Mouse (Mus musculus): ENCODE results near the gene Olfr959. TPM values are rescaled to one million over a fixed set of nuclear protein-coding genes. Genes with fewer than 3 reads are reported as not detected.

The Olfr959 gene
- polyA plus RNA-seq (2014; fragmentation: Nextera tagmentation; extraction: Ambion mirVana), result not detected in 2 replicates

DNA sequence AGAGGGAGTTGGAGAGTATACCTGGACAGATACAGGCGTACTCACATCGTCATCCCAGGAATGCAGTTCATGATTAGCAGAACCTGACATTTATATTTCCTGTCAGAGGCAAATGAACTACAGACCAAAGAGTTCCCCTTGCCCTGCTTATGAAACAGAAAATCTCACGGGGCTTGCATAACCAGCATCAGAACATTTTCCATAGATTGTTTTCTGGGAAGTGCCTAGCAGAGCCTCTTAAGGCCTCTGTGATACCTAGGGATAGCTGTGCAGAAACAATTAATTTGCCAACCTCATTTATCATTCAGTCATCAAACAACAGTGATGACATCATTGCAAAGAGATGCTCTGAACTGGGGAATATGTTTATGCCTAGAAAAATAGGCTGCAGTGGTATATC is at the start of gene Olfr959:
Olfr959 (minus strand) TSS at position 101 of the 400 bp plus-strand sequence.
- Histone ChIP-seq H3K9me3 (ENCODE audit: low read depth, low read length) (no peaks in the 10 kb centered on the region), H3K4me1 (ENCODE audit: insufficient read depth) (no peaks in the 10 kb centered on the region), H3K27ac (ENCODE audit: low read depth) (no peak within 1 kb of the TSS), H3K27me3 (ENCODE audit: insufficient read depth, low read length) (no peaks in the 10 kb centered on the region), H3K36me3 (ENCODE audit: insufficient read depth) (no peaks in the 10 kb centered on the region), H3K4me2 (no peak within 1 kb of the TSS), H3K4me3 (ENCODE audit: low read depth, low read length) (no peak within 1 kb of the TSS), H3K9ac (no peak within 1 kb of the TSS)
- ATAC-seq (ENCODE audit: insufficient read depth) (no peak), DNase-seq (no peak)
- TF ChIP-seq CTCF (IDR thresholded peaks at IDR 0.05; ENCODE audit: low read depth), result no peak
- 64% methylated on average over 3 of the region's 3 CpGs for WGBS

DNA sequence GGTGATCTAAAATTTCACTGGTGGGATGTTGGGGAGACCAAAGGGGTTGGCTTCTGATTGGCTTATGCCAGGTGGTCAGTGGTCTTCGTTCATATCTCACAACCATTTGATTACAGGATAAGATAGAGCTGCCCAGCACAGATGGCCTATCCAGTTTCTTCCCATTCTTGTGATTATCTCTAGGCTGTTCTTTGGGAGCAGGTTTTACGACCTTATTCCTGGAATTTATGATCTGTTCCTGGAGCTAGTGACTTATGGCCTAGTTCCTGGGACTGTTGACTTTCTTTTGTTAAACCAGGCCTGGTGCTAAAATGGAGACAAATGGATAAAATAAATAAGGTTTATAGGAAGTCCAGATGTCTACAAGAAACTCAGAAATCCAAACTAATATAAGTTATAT is 49.3 kb upstream of the Olfr959 start:
- no peak overlapping the region for H3K27ac ChIP-seq (ENCODE audit: low read depth)
- no peak for TF ChIP-seq CTCF (IDR thresholded peaks at IDR 0.05; ENCODE audit: low read depth)
- H3K4me2 ChIP-seq, result no peak overlapping the region
- H3K9ac ChIP-seq, result no peak overlapping the region
- H3K9me3 ChIP-seq (ENCODE audit: low read depth, low read length), result no peaks in the 10 kb centered on the region
- no peaks in the 10 kb centered on the region for H3K27me3 ChIP-seq (ENCODE audit: insufficient read depth, low read length)
- H3K36me3 ChIP-seq (ENCODE audit: insufficient read depth), result no peaks in the 10 kb centered on the region
- ATAC-seq (ENCODE audit: insufficient read depth) (no peak), DNase-seq (no peak)
- WGBS, result 55% methylated on average over 2 of the region's 2 CpGs
- H3K4me1 ChIP-seq (ENCODE audit: insufficient read depth), result no peaks in the 10 kb centered on the region
- H3K4me3 ChIP-seq (ENCODE audit: low read depth, low read length), result no peak overlapping the region

GRCm38 (mm10) chr9:39623783-39624182 is 48.4 kb upstream of the Olfr959 start:
- no peak overlapping the region for H3K27ac ChIP-seq (ENCODE audit: low read depth)
- H3K9me3 ChIP-seq (ENCODE audit: low read depth, low read length), result no peaks in the 10 kb centered on the region
- DNase-seq (no peak), ATAC-seq (ENCODE audit: insufficient read depth) (no peak)
- no peak overlapping the region for H3K4me3 ChIP-seq (ENCODE audit: low read depth, low read length)
- 85% methylated on average over 3 of the region's 3 CpGs for WGBS
- no peak overlapping the region for H3K4me2 ChIP-seq
- TF ChIP-seq CTCF (IDR thresholded peaks at IDR 0.05; ENCODE audit: low read depth), result no peak
- no peak overlapping the region for H3K9ac ChIP-seq
- H3K4me1 ChIP-seq (ENCODE audit: insufficient read depth), result no peaks in the 10 kb centered on the region
- H3K27me3 ChIP-seq (ENCODE audit: insufficient read depth, low read length), result no peaks in the 10 kb centered on the region
- no peaks in the 10 kb centered on the region for H3K36me3 ChIP-seq (ENCODE audit: insufficient read depth)

GRCm38 (mm10) chr9:39621073-39621472 is 45.7 kb upstream of the Olfr959 start, which contains the start of gene Olfr960:
Gene Olfr960 (plus strand): TSS chr9:39621373.
- no peak for DNase-seq
- no peak within 1 kb of the TSS for H3K4me2 ChIP-seq
- TF ChIP-seq CTCF (IDR thresholded peaks at IDR 0.05; ENCODE audit: low read depth), result no peak
- H3K27ac ChIP-seq (ENCODE audit: low read depth), result no peak within 1 kb of the TSS
- H3K4me1 ChIP-seq (ENCODE audit: insufficient read depth), result no peaks in the 10 kb centered on the region
- H3K36me3 ChIP-seq (ENCODE audit: insufficient read depth), result no peaks in the 10 kb centered on the region
- ATAC-seq (ENCODE audit: insufficient read depth), result no peak
- H3K27me3 ChIP-seq (ENCODE audit: insufficient read depth, low read length), result no peaks in the 10 kb centered on the region
- 74% methylated on average over 1 of the region's 1 CpGs for WGBS
- H3K4me3 ChIP-seq (ENCODE audit: low read depth, low read length), result no peak within 1 kb of the TSS
- H3K9ac ChIP-seq, result no peak within 1 kb of the TSS
- H3K9me3 ChIP-seq (ENCODE audit: low read depth, low read length), result no peaks in the 10 kb centered on the region

- H3K9ac ChIP-seq, result no peak overlapping the region
- ATAC-seq (ENCODE audit: insufficient read depth), result no peak
- no peak overlapping the region for H3K27ac ChIP-seq (ENCODE audit: low read depth)
- H3K27me3 ChIP-seq (ENCODE audit: insufficient read depth, low read length), result no peaks in the 10 kb centered on the region
- 62% methylated on average over 1 of the region's 1 CpGs for WGBS
- DNase-seq, result peak; percentile 63
- peak; percentile 61 for TF ChIP-seq CTCF (IDR thresholded peaks at IDR 0.05; ENCODE audit: low read depth)
- no peaks in the 10 kb centered on the region for H3K4me1 ChIP-seq (ENCODE audit: insufficient read depth)
- H3K4me3 ChIP-seq (ENCODE audit: low read depth, low read length), result no peak overlapping the region
- H3K36me3 ChIP-seq (ENCODE audit: insufficient read depth), result no peaks in the 10 kb centered on the region
- H3K9me3 ChIP-seq (ENCODE audit: low read depth, low read length), result no peaks in the 10 kb centered on the region
- H3K4me2 ChIP-seq, result no peak overlapping the region
Observed at GRCm38 (mm10) chr9:39611953-39612352, 36.6 kb upstream of the Olfr959 start.

GRCm38 (mm10) chr9:39610355-39610754 is 35.0 kb upstream of the Olfr959 start, which contains the start of gene Olfr148:
Gene Olfr148 (plus strand): TSS chr9:39610655.
- TF ChIP-seq CTCF (IDR thresholded peaks at IDR 0.05; ENCODE audit: low read depth), result no peak
- DNase-seq, result no peak
- H3K4me2 ChIP-seq, result no peak within 1 kb of the TSS
- no peaks in the 10 kb centered on the region for H3K4me1 ChIP-seq (ENCODE audit: insufficient read depth)
- 72% methylated on average over 3 of the region's 3 CpGs for WGBS
- no peak within 1 kb of the TSS for H3K4me3 ChIP-seq (ENCODE audit: low read depth, low read length)
- no peak within 1 kb of the TSS for H3K9ac ChIP-seq
- no peaks in the 10 kb centered on the region for H3K36me3 ChIP-seq (ENCODE audit: insufficient read depth)
- H3K27ac ChIP-seq (ENCODE audit: low read depth), result no peak within 1 kb of the TSS
- H3K27me3 ChIP-seq (ENCODE audit: insufficient read depth, low read length), result no peaks in the 10 kb centered on the region
- no peaks in the 10 kb centered on the region for H3K9me3 ChIP-seq (ENCODE audit: low read depth, low read length)
- ATAC-seq (ENCODE audit: insufficient read depth), result no peak

GRCm38 (mm10) chr9:39608497-39608896 is 33.1 kb upstream of the Olfr959 start:
- Histone ChIP-seq H3K36me3 (ENCODE audit: insufficient read depth) (no peaks in the 10 kb centered on the region), H3K4me1 (ENCODE audit: insufficient read depth) (no peaks in the 10 kb centered on the region), H3K27ac (ENCODE audit: low read depth) (no peak overlapping the region), H3K9ac (no peak overlapping the region), H3K4me3 (ENCODE audit: low read depth, low read length) (no peak overlapping the region), H3K9me3 (ENCODE audit: low read depth, low read length) (no peaks in the 10 kb centered on the region), H3K27me3 (ENCODE audit: insufficient read depth, low read length) (no peaks in the 10 kb centered on the region), H3K4me2 (no peak overlapping the region)
- ATAC-seq (ENCODE audit: insufficient read depth), result no peak
- no peak for TF ChIP-seq CTCF (IDR thresholded peaks at IDR 0.05; ENCODE audit: low read depth)
- DNase-seq, result no peak
